Mouse (Mus musculus) midbrain, embryonic 15.5 days (tissue): Measurements from ENCODE around the gene Vax2. TPM values are rescaled to one million over a fixed set of nuclear protein-coding genes. Genes with fewer than 3 reads are reported as not detected.

ENCODE experiments used
- ATAC-seq: fragments of 200-750 bp; cut with Nextera tagmentation; replicated peaks from 2 replicates; pipeline ENCODE4 v1.8.0; 2017; ENCODE audit warnings: moderate TSS enrichment
- H3K27ac ChIP-seq: fragments of 300-500 bp; sonication (generic); 2 replicates; pipeline ENCODE4 v1.5.1; 2015; ENCODE audit warnings: mild to moderate bottlenecking, inconsistent platforms
- H3K27me3 ChIP-seq: fragments of 300-500 bp; sonication (generic); replicated peaks from 2 replicates; pipeline ENCODE4 v1.6.1; 2015; ENCODE audit warnings: inconsistent platforms
- H3K36me3 ChIP-seq: fragments of 300-500 bp; sonication (generic); replicated peaks from 2 replicates; pipeline ENCODE4 v1.6.1; 2015; ENCODE audit warnings: inconsistent platforms
- H3K4me1 ChIP-seq: fragments of 300-500 bp; sonication (generic); 2 replicates; pipeline ENCODE4 v1.6.1; 2015; ENCODE audit warnings: inconsistent platforms
- H3K4me2 ChIP-seq: fragments of 300-500 bp; sonication (generic); 2 replicates; pipeline ENCODE4 v1.6.1; 2015; ENCODE audit warnings: inconsistent platforms, mild to moderate bottlenecking, moderate library complexity
- H3K4me3 ChIP-seq: fragments of 300-500 bp; sonication (generic); 2 replicates; pipeline ENCODE4 v1.5.1; 2015; ENCODE audit warnings: mild to moderate bottlenecking, inconsistent platforms
- H3K9ac ChIP-seq: fragments of 300-500 bp; sonication (generic); 2 replicates; pipeline ENCODE4 v1.6.1; 2015; ENCODE audit warnings: mild to moderate bottlenecking, inconsistent platforms
- H3K9me3 ChIP-seq: fragments of 300-500 bp; sonication (generic); 2 replicates; pipeline ENCODE4 v1.6.1; 2016; ENCODE audit warnings: inconsistent platforms
- WGBS: fragments of 180-500 bp; shearing (Covaris S2); methylation state at CpG from one replicate; pipeline ENCODE4 v1.1.7; 2015; ENCODE audit warnings: mixed read lengths; 5-methylcytosine and 5-hydroxymethylcytosine counted together
- polyA plus RNA-seq: library from polyadenylated mRNA; unstranded; fragments of >200 nt; fragmentation: Nextera tagmentation; extraction: Ambion mirVana; gene quantifications from 2 replicates; pipeline ENCODE4 v1.2.1, GENCODE M21; 2015

Vax2 gene
- polyA plus RNA-seq, 1 experiment from 2014 or later, result 0.18 TPM

GRCm38 (mm10) chr6:83701001-83701400 is 10.1 kb upstream of the Vax2 start:
- ATAC-seq, result no peak
- Histone ChIP-seq H3K9ac (no peak overlapping the region), H3K9me3 (no peaks in the 10 kb centered on the region), H3K27me3 (peaks cover 87% of the 10 kb centered on the region), H3K36me3 (no peaks in the 10 kb centered on the region), H3K4me1 (peaks cover 3% of the 10 kb centered on the region; the same call in 1 of the 2 replicates), H3K4me3 (no peak overlapping the region), H3K27ac (no peak overlapping the region), H3K4me2 (no peak overlapping the region)
- WGBS, result 2% methylated on average over 11 of the region's 11 CpGs

GRCm38 (mm10) chr6:83702146-83702999 is 8.7 kb upstream of the Vax2 start:
- no peak for ATAC-seq
- no peak overlapping the region for H3K9ac ChIP-seq
- H3K27ac ChIP-seq, result no peak overlapping the region
- H3K36me3 ChIP-seq, result no peaks in the 10 kb centered on the region
- H3K4me1 ChIP-seq, result peaks cover 3% of the 10 kb centered on the region; the same call in 1 of the 2 replicates
- under 1% methylated on average over 53 of the region's 53 CpGs for WGBS
- H3K4me3 ChIP-seq, result no peak overlapping the region
- H3K4me2 ChIP-seq, result no peak overlapping the region
- no peaks in the 10 kb centered on the region for H3K9me3 ChIP-seq
- peaks cover 87% of the 10 kb centered on the region for H3K27me3 ChIP-seq

GRCm38 (mm10) chr6:83703000-83703721 is 7.9 kb upstream of the Vax2 start:
- Histone ChIP-seq H3K9ac (no peak overlapping the region), H3K27ac (no peak overlapping the region), H3K9me3 (no peaks in the 10 kb centered on the region), H3K27me3 (peaks cover 87% of the 10 kb centered on the region), H3K4me3 (no peak overlapping the region), H3K4me1 (peaks cover 3% of the 10 kb centered on the region; the same call in 1 of the 2 replicates), H3K4me2 (no peak overlapping the region), H3K36me3 (no peaks in the 10 kb centered on the region)
- ATAC-seq, result no peak
- under 1% methylated on average over 27 of the region's 27 CpGs for WGBS

GRCm38 (mm10) chr6:83703722-83704078 is 7.4 kb upstream of the Vax2 start:
- ATAC-seq, result no peak
- Histone ChIP-seq H3K36me3 (no peaks in the 10 kb centered on the region), H3K4me2 (no peak overlapping the region), H3K9me3 (no peaks in the 10 kb centered on the region), H3K27me3 (peaks cover 87% of the 10 kb centered on the region), H3K27ac (no peak overlapping the region), H3K4me1 (peaks cover 3% of the 10 kb centered on the region; the same call in 1 of the 2 replicates), H3K4me3 (no peak overlapping the region), H3K9ac (no peak overlapping the region)
- WGBS, result 1% methylated on average over 10 of the region's 10 CpGs

GRCm38 (mm10) chr6:83704294-83704693 is 6.8 kb upstream of the Vax2 start:
- H3K27me3 ChIP-seq, result peaks cover 87% of the 10 kb centered on the region
- no peak overlapping the region for H3K27ac ChIP-seq
- 14% methylated on average over 1 of the region's 1 CpGs for WGBS
- H3K4me2 ChIP-seq, result no peak overlapping the region
- H3K9ac ChIP-seq, result no peak overlapping the region
- no peak overlapping the region for H3K4me3 ChIP-seq
- no peaks in the 10 kb centered on the region for H3K36me3 ChIP-seq
- ATAC-seq, result no peak
- peaks cover 3% of the 10 kb centered on the region; the same call in 1 of the 2 replicates for H3K4me1 ChIP-seq
- no peaks in the 10 kb centered on the region for H3K9me3 ChIP-seq

- no peaks in the 10 kb centered on the region for H3K36me3 ChIP-seq
- peaks cover 3% of the 10 kb centered on the region; the same call in 1 of the 2 replicates for H3K4me1 ChIP-seq
- H3K4me3 ChIP-seq, result no peak overlapping the region
- no peaks in the 10 kb centered on the region for H3K9me3 ChIP-seq
- peaks cover 87% of the 10 kb centered on the region for H3K27me3 ChIP-seq
- 21% methylated on average over 5 of the region's 5 CpGs for WGBS
- H3K27ac ChIP-seq, result no peak overlapping the region
- H3K9ac ChIP-seq, result no peak overlapping the region
- H3K4me2 ChIP-seq, result no peak overlapping the region
- ATAC-seq, result no peak
Observed at GRCm38 (mm10) chr6:83704701-83705100, 6.4 kb upstream of the Vax2 start.

GRCm38 (mm10) chr6:83707738-83708510 is 3.1 kb upstream of the Vax2 start:
- Histone ChIP-seq H3K27ac (no peak overlapping the region), H3K4me2 (no peak overlapping the region), H3K27me3 (peaks cover 98% of the 10 kb centered on the region), H3K36me3 (no peaks in the 10 kb centered on the region), H3K4me3 (no peak overlapping the region), H3K9ac (no peak overlapping the region), H3K4me1 (peaks cover 14% of the 10 kb centered on the region), H3K9me3 (no peaks in the 10 kb centered on the region)
- WGBS, result 6% methylated on average over 6 of the region's 6 CpGs
- ATAC-seq, result no peak

GRCm38 (mm10) chr6:83710361-83711066 is 550 bp upstream of the Vax2 start:
- no peak overlapping the region for H3K9ac ChIP-seq
- 0% methylated on average over 32 of the region's 32 CpGs for WGBS

GRCm38 (mm10) chr6:83711725-83712475 is 836 bp downstream of the Vax2 start:
- Histone ChIP-seq H3K27me3 (peaks cover 95% of the 10 kb centered on the region), H3K4me1 (peaks cover 14% of the 10 kb centered on the region), H3K9me3 (no peaks in the 10 kb centered on the region), H3K4me3 (peak overlapping the region; percentile 31), H3K9ac (peak overlapping the region; percentile 7; the same call in 1 of the 2 replicates), H3K27ac (no peak overlapping the region), H3K36me3 (no peaks in the 10 kb centered on the region), H3K4me2 (peak overlapping the region; percentile 58)
- ATAC-seq, result no peak; the same call in 1 of the 2 replicates
- 2% methylated on average over 45 of the region's 45 CpGs for WGBS

More at GRCm38 (mm10) chr6:83710361-83711066, 550 bp upstream of the Vax2 start:
- peak; percentile 37 for ATAC-seq
- peaks cover 98% of the 10 kb centered on the region for H3K27me3 ChIP-seq
- H3K4me3 ChIP-seq, result peak overlapping the region; percentile 31
- peak overlapping the region; percentile 58 for H3K4me2 ChIP-seq
- no peak overlapping the region for H3K27ac ChIP-seq
- peaks cover 14% of the 10 kb centered on the region for H3K4me1 ChIP-seq
- no peaks in the 10 kb centered on the region for H3K36me3 ChIP-seq
- no peaks in the 10 kb centered on the region for H3K9me3 ChIP-seq

- no peaks in the 10 kb centered on the region for H3K9me3 ChIP-seq
- no peak overlapping the region for H3K4me2 ChIP-seq
- WGBS, result 3% methylated on average over 12 of the region's 12 CpGs
- no peak for ATAC-seq
- H3K9ac ChIP-seq, result no peak overlapping the region
- no peak overlapping the region for H3K27ac ChIP-seq
- no peaks in the 10 kb centered on the region for H3K36me3 ChIP-seq
- no peak overlapping the region for H3K4me3 ChIP-seq
- H3K4me1 ChIP-seq, result peaks cover 14% of the 10 kb centered on the region
- H3K27me3 ChIP-seq, result peaks cover 94% of the 10 kb centered on the region
Observed at GRCm38 (mm10) chr6:83713271-83714136, 2.4 kb downstream of the Vax2 start.
